Mouse (Mus musculus): ENCODE measurements around the gene L3mbtl4. TPM values are rescaled to one million over a fixed set of nuclear protein-coding genes. Genes with fewer than 3 reads are reported as not detected.

The L3mbtl4 gene
- polyA plus RNA-seq, 2 experiments, result not detected

DNA sequence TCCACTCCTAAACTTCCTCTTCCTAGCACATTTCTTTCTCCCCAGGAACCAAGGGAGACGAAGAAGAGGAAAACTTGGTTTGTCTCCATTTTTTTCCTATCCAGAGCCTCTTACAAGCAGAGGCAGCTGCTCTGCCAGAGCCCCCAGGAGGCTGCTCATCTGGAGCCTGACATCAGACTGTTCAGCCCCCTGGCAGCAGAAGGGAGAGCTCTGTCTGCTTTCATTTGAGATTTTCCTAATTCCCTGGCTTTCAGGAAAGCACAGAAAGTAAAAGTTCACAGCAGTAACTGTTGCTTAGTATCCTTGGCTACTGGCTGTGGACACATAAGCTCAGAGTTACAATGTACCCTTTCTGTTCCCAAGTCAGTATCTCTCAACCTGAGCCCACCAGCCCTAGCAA is 474.7 kb downstream of the L3mbtl4 start:
- Histone ChIP-seq H3K4me1 (replicated peaks; ENCODE audit: control insufficient read depth in 2 of 2, insufficient read depth in 2 of 2, low read length in 1 of 2) (no peaks in the 10 kb centered on the region), H3K36me3 (replicated peaks; ENCODE audit: control insufficient read depth, insufficient read depth, low read depth) (no peaks in the 10 kb centered on the region), H3K4me2 (ENCODE audit: low read depth) (no peak overlapping the region), H3K4me3 (ENCODE audit: insufficient read depth in 1 of 2, low read depth in 2 of 2, low read length in 2 of 2) (no peak overlapping the region), H3K9me3 (ENCODE audit: control insufficient read depth, low read length) (no peaks in the 10 kb centered on the region), H3K9ac (replicated peaks) (no peak overlapping the region), H3K27ac (no peak overlapping the region), H3K27me3 (ENCODE audit: control insufficient read depth, insufficient read depth, low read length) (no peaks in the 10 kb centered on the region)
- ATAC-seq (ENCODE audit: insufficient read depth) (no peak), DNase-seq (ENCODE audit: low read depth in 3 of 3, low spot score in 3 of 3) (no peak)
- TF ChIP-seq CTCF (IDR thresholded peaks at IDR 0.05; ENCODE audit: low read depth) (no peak), EP300 (IDR thresholded peaks at IDR 0.05; ENCODE audit: low read depth) (no peak)
- 29% methylated on average over 1 of the region's 1 CpGs for WGBS (ENCODE audit: insufficient replicate concordance)

- no peak for DNase-seq (ENCODE audit: low read depth in 3 of 3, low spot score in 3 of 3)
- Histone ChIP-seq H3K4me1 (replicated peaks; ENCODE audit: control insufficient read depth in 2 of 2, insufficient read depth in 2 of 2, low read length in 1 of 2) (no peaks in the 10 kb centered on the region), H3K9me3 (ENCODE audit: control insufficient read depth, low read length) (no peaks in the 10 kb centered on the region), H3K4me3 (ENCODE audit: insufficient read depth in 1 of 2, low read depth in 2 of 2, low read length in 2 of 2) (no peak overlapping the region), H3K27ac (no peak overlapping the region), H3K27me3 (ENCODE audit: control insufficient read depth, insufficient read depth, low read length) (no peaks in the 10 kb centered on the region), H3K36me3 (replicated peaks; ENCODE audit: control insufficient read depth, insufficient read depth, low read depth) (no peaks in the 10 kb centered on the region), H3K4me2 (ENCODE audit: low read depth) (no peak overlapping the region), H3K9ac (replicated peaks) (no peak overlapping the region)
- no peak for ATAC-seq (ENCODE audit: insufficient read depth)
- WGBS (ENCODE audit: insufficient replicate concordance), result 59% methylated on average over 6 of the region's 6 CpGs
- TF ChIP-seq EP300 (IDR thresholded peaks at IDR 0.05; ENCODE audit: low read depth) (no peak), CTCF (IDR thresholded peaks at IDR 0.05; ENCODE audit: low read depth) (no peak)
Measured at GRCm38 (mm10) chr17:68750513-68750912, 476.9 kb downstream of the L3mbtl4 start.

DNA sequence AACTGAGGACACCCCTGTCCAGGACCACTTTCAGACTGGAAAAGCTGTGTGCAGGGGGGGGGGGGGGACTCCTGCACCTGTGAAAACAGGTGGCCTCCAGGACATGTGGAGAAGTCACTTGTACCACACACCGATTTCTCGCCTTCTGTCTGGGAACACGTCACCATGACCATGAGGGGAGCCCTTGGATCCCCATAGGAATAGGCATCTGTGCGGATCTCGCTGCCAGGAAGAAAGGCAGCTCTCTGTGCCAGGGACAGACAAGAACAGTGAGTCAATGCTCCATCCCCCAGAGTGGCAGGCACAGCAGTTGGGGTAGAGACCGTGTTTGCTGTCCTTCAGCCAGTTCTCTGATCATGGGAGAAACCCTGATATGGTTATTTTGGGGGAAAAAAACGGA is 479.5 kb downstream of the L3mbtl4 start:
- no peak for TF ChIP-seq CTCF (IDR thresholded peaks at IDR 0.05; ENCODE audit: low read depth)
- no peaks in the 10 kb centered on the region for H3K27me3 ChIP-seq (ENCODE audit: control insufficient read depth, insufficient read depth, low read length)
- H3K4me1 ChIP-seq (replicated peaks; ENCODE audit: control insufficient read depth in 2 of 2, insufficient read depth in 2 of 2, low read length in 1 of 2), result no peaks in the 10 kb centered on the region
- no peak for ATAC-seq (ENCODE audit: insufficient read depth)
- no peak overlapping the region for H3K27ac ChIP-seq
- no peaks in the 10 kb centered on the region for H3K36me3 ChIP-seq (replicated peaks; ENCODE audit: control insufficient read depth, insufficient read depth, low read depth)
- no peak overlapping the region for H3K4me2 ChIP-seq (ENCODE audit: low read depth)
- no peaks in the 10 kb centered on the region for H3K9me3 ChIP-seq (ENCODE audit: control insufficient read depth, low read length)
- WGBS (ENCODE audit: insufficient replicate concordance), result 58% methylated on average over 7 of the region's 7 CpGs
- H3K4me3 ChIP-seq (ENCODE audit: insufficient read depth in 1 of 2, low read depth in 2 of 2, low read length in 2 of 2), result no peak overlapping the region
- DNase-seq (ENCODE audit: low read depth in 3 of 3, low spot score in 3 of 3), result no peak
- H3K9ac ChIP-seq (replicated peaks), result no peak overlapping the region

DNA sequence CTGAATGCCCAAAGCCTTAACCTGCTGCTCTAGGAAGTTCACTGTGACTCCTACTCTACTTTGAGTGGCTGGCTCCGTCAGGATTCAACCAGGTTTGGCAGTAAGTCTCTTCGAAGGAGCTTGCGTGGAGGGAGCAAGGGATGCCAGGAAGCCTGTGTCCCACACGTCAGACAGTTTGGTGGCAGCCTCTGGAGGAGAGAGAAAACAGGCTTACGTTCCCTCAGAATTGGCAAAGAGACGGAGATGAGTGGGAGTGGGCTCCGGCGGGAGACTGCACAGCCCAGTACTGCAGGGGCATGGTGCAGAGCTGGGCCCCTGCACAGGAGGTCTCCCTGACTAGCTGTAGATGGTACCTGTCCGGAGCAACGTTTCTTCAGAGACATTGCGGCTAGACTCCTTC is 481.2 kb downstream of the L3mbtl4 start:
- no peaks in the 10 kb centered on the region for H3K9me3 ChIP-seq (ENCODE audit: control insufficient read depth, low read length)
- no peak for TF ChIP-seq CTCF (IDR thresholded peaks at IDR 0.05; ENCODE audit: low read depth)
- no peak for TF ChIP-seq EP300 (IDR thresholded peaks at IDR 0.05; ENCODE audit: low read depth)
- no peaks in the 10 kb centered on the region for H3K27me3 ChIP-seq (ENCODE audit: control insufficient read depth, insufficient read depth, low read length)
- no peaks in the 10 kb centered on the region for H3K4me1 ChIP-seq (replicated peaks; ENCODE audit: control insufficient read depth in 2 of 2, insufficient read depth in 2 of 2, low read length in 1 of 2)
- H3K27ac ChIP-seq, result no peak overlapping the region
- H3K4me3 ChIP-seq (ENCODE audit: insufficient read depth in 1 of 2, low read depth in 2 of 2, low read length in 2 of 2), result no peak overlapping the region
- H3K4me2 ChIP-seq (ENCODE audit: low read depth), result no peak overlapping the region
- WGBS (ENCODE audit: insufficient replicate concordance), result 68% methylated on average over 11 of the region's 11 CpGs
- no peaks in the 10 kb centered on the region for H3K36me3 ChIP-seq (replicated peaks; ENCODE audit: control insufficient read depth, insufficient read depth, low read depth)
- no peak for ATAC-seq (ENCODE audit: insufficient read depth)
- no peak for DNase-seq (ENCODE audit: low read depth in 3 of 3, low spot score in 3 of 3)
- H3K9ac ChIP-seq (replicated peaks), result no peak overlapping the region

GRCm38 (mm10) chr17:68758428-68758827 is 484.8 kb downstream of the L3mbtl4 start:
- Histone ChIP-seq H3K4me1 (replicated peaks; ENCODE audit: control insufficient read depth in 2 of 2, insufficient read depth in 2 of 2, low read length in 1 of 2) (no peaks in the 10 kb centered on the region), H3K9ac (replicated peaks) (no peak overlapping the region), H3K36me3 (replicated peaks; ENCODE audit: control insufficient read depth, insufficient read depth, low read depth) (no peaks in the 10 kb centered on the region), H3K9me3 (ENCODE audit: control insufficient read depth, low read length) (no peaks in the 10 kb centered on the region), H3K27ac (no peak overlapping the region), H3K4me3 (ENCODE audit: insufficient read depth in 1 of 2, low read depth in 2 of 2, low read length in 2 of 2) (no peak overlapping the region), H3K4me2 (ENCODE audit: low read depth) (no peak overlapping the region), H3K27me3 (ENCODE audit: control insufficient read depth, insufficient read depth, low read length) (no peaks in the 10 kb centered on the region)
- DNase-seq (ENCODE audit: low read depth in 3 of 3, low spot score in 3 of 3) (no peak), ATAC-seq (ENCODE audit: insufficient read depth) (no peak)
- no peak for TF ChIP-seq CTCF (IDR thresholded peaks at IDR 0.05; ENCODE audit: low read depth)
- TF ChIP-seq EP300 (IDR thresholded peaks at IDR 0.05; ENCODE audit: low read depth), result no peak
- 31% methylated on average over 5 of the region's 5 CpGs for WGBS (ENCODE audit: insufficient replicate concordance)

Data from liver, embryonic 14.5 days (tissue).